Mouse (Mus musculus) G1E (cell line): ENCODE measurements around the gene Usp36.

Experiments used
- CTCF ChIP-seq: IDR thresholded peaks from 2 replicates; pipeline ENCODE4 v1.5.1; 2012; ENCODE audit warnings: low read depth, low read length, inconsistent platforms, mixed read lengths
- GATA1 ChIP-seq: IDR thresholded peaks from 2 replicates; pipeline ENCODE4 v1.6.1; 2012; ENCODE audit warnings: borderline replicate concordance, low read length, inconsistent platforms, mixed read lengths
- TAL1 ChIP-seq: conservative IDR thresholded peaks from 2 replicates; pipeline ENCODE4 v1.6.1; 2012; ENCODE audit warnings: low read depth, low read length, inconsistent platforms, mixed read lengths

GRCm38 (mm10) chr11:118249012-118249383 is 41.0 kb downstream of the Usp36 start:
- TF ChIP-seq GATA1: no peak
- no peak for TF ChIP-seq TAL1
- no peak for TF ChIP-seq CTCF
